Mouse (Mus musculus) embryonic fibroblast, embryonic 13.5 days (primary cell): ENCODE results near the gene Gtpbp8. TPM values are rescaled to one million over a fixed set of nuclear protein-coding genes. Genes with fewer than 3 reads are reported as not detected.

ENCODE experiments used
- H3K27ac ChIP-seq: 2 replicates; pipeline ENCODE4 v1.5.1; 2012; ENCODE audit warnings: low read length, control low read depth, inconsistent platforms; ENCODE audit not compliant: insufficient read depth
- H3K4me1 ChIP-seq: 2 replicates; pipeline ENCODE4 v1.6.1; 2011; ENCODE audit warnings: low read length; ENCODE audit not compliant: control insufficient read depth, insufficient read depth
- H3K4me3 ChIP-seq: 2 replicates; pipeline ENCODE4 v1.5.1; 2011; ENCODE audit warnings: mild to moderate bottlenecking, control low read depth, low read length; ENCODE audit not compliant: insufficient read depth
- CTCF ChIP-seq: IDR thresholded peaks from 2 replicates; pipeline ENCODE4 v1.5.1; 2011; ENCODE audit warnings: mild to moderate bottlenecking, control low read depth, low read length, moderate library complexity, borderline replicate concordance; ENCODE audit not compliant: insufficient read depth
- POLR2A ChIP-seq: IDR thresholded peaks from 2 replicates; pipeline ENCODE4 v1.6.1; 2011; ENCODE audit warnings: low read depth, mild to moderate bottlenecking, control low read depth, low read length, moderate library complexity
- polyA plus RNA-seq: library from polyadenylated mRNA; stranded (reverse); fragments of >200 nt; gene quantifications from 2 replicates; pipeline ENCODE4 v1.2.4, GENCODE M21; 2011; ENCODE audit warnings: low read depth; ENCODE audit not compliant: missing spikeins, insufficient read length

The Gtpbp8 gene
- polyA plus RNA-seq, 1 experiment: 23.4 TPM

DNA sequence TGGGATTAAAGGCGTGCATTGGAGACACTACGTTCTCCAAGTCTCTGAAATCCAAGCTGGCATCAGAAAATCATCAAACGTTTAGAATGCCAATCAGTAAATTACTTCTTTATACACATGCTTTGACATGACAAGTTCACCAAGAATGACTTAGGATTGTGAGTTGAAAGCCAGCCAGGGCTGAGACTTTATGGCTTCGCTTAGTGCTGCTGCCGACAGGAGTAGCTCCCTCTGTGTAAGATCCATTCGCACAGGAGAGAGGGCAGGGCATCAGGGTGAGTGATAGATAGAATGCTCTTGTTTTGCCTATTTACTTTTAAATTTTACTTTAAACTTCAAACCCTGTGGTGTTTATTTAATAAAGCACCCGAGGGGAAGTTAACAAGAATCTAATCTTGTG is 21.3 kb upstream of the Gtpbp8 start:
- Histone ChIP-seq H3K27ac (no peak overlapping the region), H3K4me1 (no peaks in the 10 kb centered on the region; the same call in 1 of the 2 replicates), H3K4me3 (no peak overlapping the region)
- no peak for TF ChIP-seq CTCF
- TF ChIP-seq POLR2A: no peak

DNA sequence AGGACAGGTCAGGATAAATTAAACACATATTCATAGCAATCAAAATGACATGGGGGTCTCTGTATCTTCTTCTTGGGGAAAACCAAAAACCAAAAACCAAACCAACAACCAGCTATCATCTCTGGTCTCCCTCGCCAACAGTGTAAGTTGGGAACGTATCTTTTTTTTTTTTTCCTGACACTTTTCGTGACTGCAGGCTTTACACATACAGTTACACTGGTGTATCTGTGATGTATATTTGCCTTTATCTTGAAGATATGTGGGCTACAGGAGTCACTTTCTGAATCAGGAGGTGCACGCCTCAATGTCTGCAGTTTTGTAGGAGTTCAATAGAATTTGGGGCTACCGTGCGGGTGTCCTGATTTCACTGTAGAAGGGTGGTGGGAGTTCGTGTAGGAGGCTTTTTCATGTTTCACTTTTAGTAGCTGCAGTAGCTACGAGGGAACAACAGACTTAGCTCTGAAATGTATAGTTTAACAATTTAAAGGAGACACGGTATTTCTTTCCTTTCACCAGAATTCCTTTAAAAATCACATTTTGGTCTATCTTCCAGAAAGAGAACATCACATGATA is 20.2 kb upstream of the Gtpbp8 start:
- no peak overlapping the region for H3K4me3 ChIP-seq
- H3K27ac ChIP-seq: no peak overlapping the region
- no peaks in the 10 kb centered on the region; the same call in 1 of the 2 replicates for H3K4me1 ChIP-seq
- TF ChIP-seq POLR2A (no peak), CTCF (no peak)

DNA sequence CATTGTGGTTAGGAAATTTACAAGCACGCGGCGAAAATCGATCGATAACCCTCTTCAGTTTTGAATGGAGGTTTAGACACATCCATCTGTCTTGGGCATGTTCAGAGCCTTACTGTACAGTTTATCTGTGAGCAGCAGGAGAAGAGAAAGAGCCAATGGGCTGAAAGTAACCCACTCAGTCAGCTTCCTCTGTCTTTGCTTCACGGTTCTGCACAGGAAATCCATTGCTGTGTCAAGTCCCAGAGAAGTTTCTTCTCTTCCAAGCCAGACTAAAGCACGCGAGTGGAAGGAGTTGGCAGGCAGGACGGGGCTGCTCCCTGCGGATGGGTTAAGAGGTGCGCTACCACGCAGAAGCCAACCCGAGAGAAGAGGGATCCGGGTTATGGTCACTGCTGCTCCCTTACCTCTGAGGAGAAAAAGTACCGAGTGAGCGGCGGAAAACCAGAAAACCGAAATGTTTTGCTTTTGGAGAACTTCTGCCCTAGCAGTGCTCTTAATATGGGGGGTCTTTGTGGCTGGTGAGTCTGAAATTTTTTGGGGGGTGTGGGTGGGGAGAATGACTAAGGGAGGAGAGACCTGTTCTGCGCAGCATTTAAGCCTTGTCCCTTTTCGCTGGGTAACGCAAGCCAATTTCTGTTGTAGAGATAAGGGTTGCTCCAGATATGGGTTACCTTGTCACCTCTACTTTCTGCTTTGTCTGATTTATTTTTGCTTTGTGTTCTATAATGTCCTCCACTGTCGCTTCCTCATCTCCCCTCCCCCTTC is 19.6 kb upstream of the Gtpbp8 start, which contains the start of gene Cd200r1:
Gene Cd200r1, plus strand, starts transcription at position 182 of the 765 bp plus-strand sequence.
- no peak within 1 kb of the TSS for H3K4me3 ChIP-seq
- TF ChIP-seq CTCF (no peak), POLR2A (no peak)
- H3K4me1 ChIP-seq: no peaks in the 10 kb centered on the region; the same call in 1 of the 2 replicates
- no peak within 1 kb of the TSS for H3K27ac ChIP-seq

DNA sequence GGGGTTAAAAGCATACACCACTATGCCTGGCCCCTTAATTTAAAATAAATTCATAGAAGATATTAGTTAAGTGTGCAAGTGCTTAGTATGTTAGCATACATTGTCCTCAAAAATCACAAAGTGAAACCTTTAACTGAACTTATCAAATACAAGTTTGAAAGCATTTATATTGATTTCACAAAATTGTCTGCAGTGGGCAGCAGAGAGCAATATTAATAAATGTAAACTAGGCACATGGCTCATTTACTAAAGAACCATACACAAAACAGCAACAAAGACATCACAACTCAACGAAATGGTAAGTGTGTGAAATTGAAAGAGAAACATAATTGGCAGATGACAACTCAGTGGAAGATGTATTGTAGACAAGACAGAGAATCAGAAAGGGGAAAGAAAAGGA is 15.6 kb upstream of the Gtpbp8 start:
- TF ChIP-seq CTCF: no peak
- TF ChIP-seq POLR2A: no peak
- no peaks in the 10 kb centered on the region; the same call in 1 of the 2 replicates for H3K4me1 ChIP-seq
- no peak overlapping the region for H3K4me3 ChIP-seq
- no peak overlapping the region for H3K27ac ChIP-seq

DNA sequence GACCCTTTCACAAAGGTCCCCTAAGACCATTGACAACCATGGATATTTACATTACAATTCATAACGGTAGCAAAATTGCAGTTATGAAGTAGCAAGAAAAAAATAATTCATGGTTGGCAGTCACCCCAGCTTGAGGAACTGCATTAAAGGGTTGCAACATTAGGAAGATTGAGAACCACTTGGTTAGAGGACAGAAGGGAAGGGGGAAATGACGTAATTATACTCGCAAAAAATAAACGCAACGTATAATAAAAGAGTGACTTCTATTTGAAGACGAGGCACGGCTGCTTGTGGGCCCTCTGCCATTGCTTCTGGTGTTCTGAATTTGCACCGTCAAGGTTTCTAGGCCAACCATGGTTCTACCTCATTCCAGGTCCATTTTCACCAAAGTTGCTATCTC is 11.5 kb upstream of the Gtpbp8 start:
- Histone ChIP-seq H3K27ac (no peak overlapping the region), H3K4me3 (no peak overlapping the region), H3K4me1 (no peaks in the 10 kb centered on the region)
- TF ChIP-seq CTCF: no peak
- no peak for TF ChIP-seq POLR2A

- TF ChIP-seq CTCF (no peak), POLR2A (no peak)
These were observed 1.8 kb upstream of the Gtpbp8 start for GRCm38 (mm10) chr16:44748007-44748406.

DNA sequence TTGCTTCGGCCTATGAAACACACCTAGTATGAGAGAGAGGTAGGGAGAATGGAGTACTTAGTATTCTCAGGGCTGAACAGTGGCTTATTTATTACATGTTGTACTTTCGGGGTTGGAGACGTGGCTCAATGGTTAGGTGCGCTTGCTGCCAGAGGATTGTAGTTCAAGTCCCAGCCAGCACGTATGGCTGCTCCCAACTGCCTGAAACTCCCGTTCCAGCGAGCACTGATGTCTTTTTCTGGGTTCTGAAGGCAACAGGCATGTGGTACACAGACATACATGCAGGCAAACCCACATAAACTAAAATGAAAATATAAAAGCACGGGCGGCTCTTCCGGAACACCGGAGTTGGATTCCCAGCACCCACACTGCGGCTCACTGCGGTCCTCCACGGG is 695 bp downstream of the Gtpbp8 start:
- TF ChIP-seq POLR2A (no peak), CTCF (no peak)
- peak overlapping the region; percentile 98 for H3K27ac ChIP-seq
- 0 out of 2 replicates have a peak, but pooled peaks cover 6% of the 10 kb centered on the region for H3K4me1 ChIP-seq
- peak overlapping the region; percentile 81 for H3K4me3 ChIP-seq

More at GRCm38 (mm10) chr16:44748007-44748406, 1.8 kb upstream of the Gtpbp8 start:
- Histone ChIP-seq H3K4me1 (0 out of 2 replicates have a peak, but pooled peaks cover 6% of the 10 kb centered on the region), H3K4me3 (no peak overlapping the region), H3K27ac (no peak overlapping the region)

GRCm38 (mm10) chr16:44742753-44743152 is 3.4 kb downstream of the Gtpbp8 start:
- no peak overlapping the region for H3K4me3 ChIP-seq
- H3K27ac ChIP-seq: no peak overlapping the region
- H3K4me1 ChIP-seq: 0 out of 2 replicates have a peak, but pooled peaks cover 6% of the 10 kb centered on the region
- TF ChIP-seq POLR2A: no peak
- TF ChIP-seq CTCF: no peak

GRCm38 (mm10) chr16:44736118-44736517 is 10.0 kb downstream of the Gtpbp8 start:
- Histone ChIP-seq H3K27ac (no peak overlapping the region), H3K4me3 (no peak overlapping the region), H3K4me1 (no peaks in the 10 kb centered on the region)
- TF ChIP-seq CTCF (no peak), POLR2A (no peak)

- H3K4me3 ChIP-seq: no peak overlapping the region
- H3K4me1 ChIP-seq: no peaks in the 10 kb centered on the region
- TF ChIP-seq POLR2A: no peak
- TF ChIP-seq CTCF: no peak
These were observed 10.5 kb downstream of the Gtpbp8 start for GRCm38 (mm10) chr16:44735676-44736075.

More at GRCm38 (mm10) chr16:44735676-44736075, 10.5 kb downstream of the Gtpbp8 start:
- no peak overlapping the region for H3K27ac ChIP-seq
